Mouse (Mus musculus): ENCODE measurements around the gene Camkv. TPM values are rescaled to one million over a fixed set of nuclear protein-coding genes. Genes with fewer than 3 reads are reported as not detected.

Gene Camkv
- polyA plus RNA-seq, 1 experiment from 2014 or later = 3.5 TPM

DNA sequence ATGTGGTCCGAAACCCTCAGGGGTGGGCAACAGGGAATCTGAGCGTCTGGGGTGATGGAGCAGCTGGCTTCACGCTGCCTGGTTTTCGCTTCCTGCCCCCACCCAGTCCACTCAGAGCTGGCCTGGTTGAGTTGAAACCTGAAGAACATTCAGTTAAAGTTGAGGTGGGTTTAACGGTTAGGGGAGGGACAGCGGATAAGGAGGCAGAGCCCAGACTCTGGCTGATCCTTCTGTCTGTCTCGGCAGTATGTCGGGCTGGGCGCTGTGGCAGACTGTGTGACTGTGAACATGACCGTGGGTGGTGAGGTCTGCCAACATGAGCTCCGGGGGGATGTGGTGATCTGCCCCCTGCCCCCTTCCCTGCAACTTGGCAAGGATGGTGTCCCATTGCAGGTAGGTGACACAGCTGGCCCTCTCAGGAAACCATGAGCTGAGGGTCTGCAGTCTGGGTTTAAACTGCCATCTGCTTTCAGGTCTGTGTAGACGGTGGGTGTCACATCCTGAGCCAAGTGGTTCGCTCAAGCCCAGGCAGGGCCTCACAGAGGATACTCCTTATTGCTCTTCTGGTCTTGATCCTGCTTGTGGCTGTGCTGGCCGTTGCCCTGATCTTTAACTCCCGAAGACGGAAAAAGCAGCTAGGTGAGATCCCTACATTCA lies 20.6 kb upstream of the Camkv start:
- Histone ChIP-seq H3K4me1 (ENCODE audit: control insufficient read depth, insufficient read depth, low read length) (peaks cover 2% of the 10 kb centered on the region; the same call in 1 of the 2 replicates), H3K27me3 (ENCODE audit: control insufficient read depth, insufficient read depth, low read length) (no peaks in the 10 kb centered on the region), H3K36me3 (replicated peaks; ENCODE audit: control insufficient read depth, insufficient read depth, low read depth, low read length) (no peaks in the 10 kb centered on the region), H3K4me3 (ENCODE audit: low read depth, low read length) (no peak overlapping the region), H3K4me2 (ENCODE audit: low read depth, low read length) (no peak overlapping the region), H3K27ac (replicated peaks; ENCODE audit: low read depth, low read length) (no peak overlapping the region), H3K9ac (replicated peaks; ENCODE audit: low read length) (no peak overlapping the region), H3K9me3 (replicated peaks; ENCODE audit: control insufficient read depth, low read length) (no peaks in the 10 kb centered on the region)
- 85% methylated on average over 16 of the region's 16 CpGs for WGBS
- ATAC-seq (replicated peaks; ENCODE audit: insufficient number of reproducible peaks, low FRiP score, low TSS enrichment, low read depth) = no peak
- DNase-seq (ENCODE audit: low spot score) = no peak

DNA sequence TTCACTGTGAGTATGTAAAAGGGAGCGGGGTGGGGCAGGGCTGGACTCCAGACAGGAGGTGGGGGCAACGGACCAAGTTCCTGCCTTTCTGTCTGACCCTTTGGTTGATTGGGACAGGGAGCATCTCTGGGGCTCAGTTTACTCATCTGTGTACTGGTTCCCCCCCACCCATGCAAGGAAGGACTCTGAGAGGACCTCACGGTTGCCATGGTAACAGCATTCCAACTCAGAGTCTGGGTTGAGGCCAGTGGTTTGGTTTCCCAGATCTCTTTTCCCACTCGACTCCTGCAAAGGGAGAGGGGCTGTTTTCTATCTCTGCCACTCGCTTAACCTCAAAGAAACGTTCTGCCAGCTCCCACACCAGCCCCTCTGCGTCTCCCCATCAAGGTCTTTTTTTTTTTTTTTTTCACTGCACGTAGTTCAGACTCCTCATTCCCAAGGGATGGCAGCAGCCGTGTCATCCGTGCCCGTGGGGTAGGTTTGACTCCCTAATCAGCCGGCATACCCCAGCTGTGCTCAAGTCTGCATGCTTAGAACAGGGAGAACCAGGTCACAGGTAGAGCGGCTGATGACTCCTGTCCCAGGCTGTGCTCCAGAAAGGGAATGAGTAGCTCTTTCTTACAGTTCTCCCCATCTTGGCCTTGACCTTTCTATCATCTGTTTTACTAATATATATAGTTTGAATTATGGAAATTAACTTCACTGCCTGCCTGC lies 17.4 kb upstream of the Camkv start:
- no peaks in the 10 kb centered on the region for H3K27me3 ChIP-seq (ENCODE audit: control insufficient read depth, insufficient read depth, low read length)
- no peak overlapping the region for H3K4me2 ChIP-seq (ENCODE audit: low read depth, low read length)
- no peak overlapping the region for H3K9ac ChIP-seq (replicated peaks; ENCODE audit: low read length)
- WGBS = 45% methylated on average over 13 of the region's 13 CpGs
- H3K4me1 ChIP-seq (ENCODE audit: control insufficient read depth, insufficient read depth, low read length) = peaks cover 2% of the 10 kb centered on the region; the same call in 1 of the 2 replicates
- ATAC-seq (replicated peaks; ENCODE audit: insufficient number of reproducible peaks, low FRiP score, low TSS enrichment, low read depth) (0 out of 2 replicates have a peak, but pooled peaks have one; percentile 46), DNase-seq (ENCODE audit: low spot score) (peak; percentile 72)
- H3K9me3 ChIP-seq (replicated peaks; ENCODE audit: control insufficient read depth, low read length) = no peaks in the 10 kb centered on the region
- H3K4me3 ChIP-seq (ENCODE audit: low read depth, low read length) = no peak overlapping the region
- H3K27ac ChIP-seq (replicated peaks; ENCODE audit: low read depth, low read length) = no peak overlapping the region
- no peaks in the 10 kb centered on the region for H3K36me3 ChIP-seq (replicated peaks; ENCODE audit: control insufficient read depth, insufficient read depth, low read depth, low read length)

DNA sequence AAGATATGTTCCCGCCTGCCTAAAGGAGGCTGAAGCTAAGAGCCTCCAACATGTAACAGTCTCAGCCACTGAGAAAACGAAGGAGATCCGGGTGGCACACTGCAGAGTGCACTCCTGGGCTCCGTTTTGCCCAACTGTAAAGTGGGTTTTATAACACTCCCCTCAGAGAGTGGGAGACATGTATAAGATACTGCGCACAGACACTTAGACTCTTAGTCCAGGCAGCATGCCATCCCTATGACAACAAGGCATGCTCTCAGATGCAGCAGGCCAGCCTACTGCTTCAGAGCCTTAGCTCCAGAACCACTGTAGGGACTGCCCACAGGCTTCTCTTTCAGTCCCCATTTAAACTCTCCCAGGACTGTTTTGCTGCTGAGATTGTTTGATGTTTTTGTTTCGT lies 16.6 kb upstream of the Camkv start:
- no peak overlapping the region for H3K4me2 ChIP-seq (ENCODE audit: low read depth, low read length)
- H3K4me1 ChIP-seq (ENCODE audit: control insufficient read depth, insufficient read depth, low read length) = peaks cover 2% of the 10 kb centered on the region; the same call in 1 of the 2 replicates
- WGBS = 78% methylated on average over 6 of the region's 6 CpGs
- DNase-seq (ENCODE audit: low spot score) (no peak), ATAC-seq (replicated peaks; ENCODE audit: insufficient number of reproducible peaks, low FRiP score, low TSS enrichment, low read depth) (no peak)
- H3K27ac ChIP-seq (replicated peaks; ENCODE audit: low read depth, low read length) = no peak overlapping the region
- H3K9ac ChIP-seq (replicated peaks; ENCODE audit: low read length) = no peak overlapping the region
- no peaks in the 10 kb centered on the region for H3K27me3 ChIP-seq (ENCODE audit: control insufficient read depth, insufficient read depth, low read length)
- no peaks in the 10 kb centered on the region for H3K9me3 ChIP-seq (replicated peaks; ENCODE audit: control insufficient read depth, low read length)
- no peak overlapping the region for H3K4me3 ChIP-seq (ENCODE audit: low read depth, low read length)
- no peaks in the 10 kb centered on the region for H3K36me3 ChIP-seq (replicated peaks; ENCODE audit: control insufficient read depth, insufficient read depth, low read depth, low read length)

DNA sequence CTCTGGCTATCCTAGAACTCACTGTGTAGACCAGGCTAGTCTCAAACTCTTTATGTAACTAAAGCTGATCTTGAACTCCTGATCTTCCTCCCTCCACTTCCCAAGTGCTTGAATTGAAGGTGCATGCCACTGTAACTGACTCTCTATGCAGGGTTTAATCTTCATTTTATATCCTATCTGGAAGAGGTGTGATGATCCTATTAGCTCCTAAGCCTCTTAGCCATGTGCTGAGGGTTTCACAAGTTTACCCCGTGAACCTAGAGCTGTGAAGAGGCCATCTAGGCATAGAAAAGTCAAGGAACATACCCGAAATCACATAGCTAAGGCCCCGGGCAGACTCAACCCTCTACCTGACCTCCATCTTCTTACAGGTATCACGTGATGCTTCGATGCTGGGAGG lies 16.0 kb upstream of the Camkv start:
- H3K36me3 ChIP-seq (replicated peaks; ENCODE audit: control insufficient read depth, insufficient read depth, low read depth, low read length) = no peaks in the 10 kb centered on the region
- no peak overlapping the region for H3K27ac ChIP-seq (replicated peaks; ENCODE audit: low read depth, low read length)
- 83% methylated on average over 5 of the region's 5 CpGs for WGBS
- DNase-seq (ENCODE audit: low spot score) (no peak), ATAC-seq (replicated peaks; ENCODE audit: insufficient number of reproducible peaks, low FRiP score, low TSS enrichment, low read depth) (no peak)
- no peak overlapping the region for H3K4me3 ChIP-seq (ENCODE audit: low read depth, low read length)
- no peak overlapping the region for H3K9ac ChIP-seq (replicated peaks; ENCODE audit: low read length)
- no peaks in the 10 kb centered on the region for H3K9me3 ChIP-seq (replicated peaks; ENCODE audit: control insufficient read depth, low read length)
- H3K4me1 ChIP-seq (ENCODE audit: control insufficient read depth, insufficient read depth, low read length) = peaks cover 2% of the 10 kb centered on the region; the same call in 1 of the 2 replicates
- no peak overlapping the region for H3K4me2 ChIP-seq (ENCODE audit: low read depth, low read length)
- no peaks in the 10 kb centered on the region for H3K27me3 ChIP-seq (ENCODE audit: control insufficient read depth, insufficient read depth, low read length)

DNA sequence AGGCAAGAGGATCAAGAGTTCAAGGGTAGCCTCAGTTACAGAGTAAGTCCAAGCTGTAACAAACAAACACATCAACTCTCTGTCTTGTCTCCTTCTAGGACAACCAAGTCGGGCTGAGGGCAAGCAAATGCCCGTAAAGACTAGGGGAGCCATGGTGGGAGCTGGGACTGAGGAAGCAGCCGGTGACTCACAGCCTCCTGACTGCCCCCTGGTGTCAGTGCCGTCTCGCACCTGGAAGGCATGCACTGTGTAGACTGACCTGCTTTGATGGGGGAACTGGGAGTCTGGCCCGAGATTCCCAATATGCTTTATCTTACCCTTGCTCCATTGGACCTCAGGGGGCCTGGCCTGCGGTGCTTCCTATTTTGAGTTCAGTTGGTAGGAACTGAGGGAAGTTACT lies 12.5 kb upstream of the Camkv start:
- Histone ChIP-seq H3K9me3 (replicated peaks; ENCODE audit: control insufficient read depth, low read length) (no peaks in the 10 kb centered on the region), H3K36me3 (replicated peaks; ENCODE audit: control insufficient read depth, insufficient read depth, low read depth, low read length) (no peaks in the 10 kb centered on the region), H3K4me2 (ENCODE audit: low read depth, low read length) (no peak overlapping the region), H3K4me3 (ENCODE audit: low read depth, low read length) (no peak overlapping the region), H3K27ac (replicated peaks; ENCODE audit: low read depth, low read length) (no peak overlapping the region), H3K27me3 (ENCODE audit: control insufficient read depth, insufficient read depth, low read length) (no peaks in the 10 kb centered on the region), H3K9ac (replicated peaks; ENCODE audit: low read length) (no peak overlapping the region), H3K4me1 (ENCODE audit: control insufficient read depth, insufficient read depth, low read length) (peaks cover 2% of the 10 kb centered on the region; the same call in 1 of the 2 replicates)
- 35% methylated on average over 7 of the region's 7 CpGs for WGBS
- DNase-seq (ENCODE audit: low spot score) = peak; percentile 41
- ATAC-seq (replicated peaks; ENCODE audit: insufficient number of reproducible peaks, low FRiP score, low TSS enrichment, low read depth) = no peak

DNA sequence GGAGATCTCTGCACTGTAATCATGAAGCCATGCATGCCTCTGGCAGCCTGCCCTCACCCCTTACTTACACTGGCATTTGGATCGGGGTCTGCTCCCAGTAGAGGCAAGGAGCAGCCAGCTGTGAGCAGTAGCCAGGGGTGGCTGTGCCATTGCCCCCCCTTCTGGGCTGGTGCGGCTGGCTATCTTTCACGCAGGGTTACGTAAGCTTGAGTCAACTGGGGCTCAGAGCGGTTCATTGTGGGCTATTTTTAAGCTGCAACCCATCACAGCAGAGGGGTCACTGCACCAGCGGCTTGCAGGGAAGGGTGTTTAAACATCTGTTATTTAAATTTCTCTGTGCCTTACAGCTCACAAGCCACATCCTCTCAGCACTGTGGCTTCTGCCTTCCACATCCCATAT lies 11.5 kb upstream of the Camkv start:
- no peaks in the 10 kb centered on the region for H3K9me3 ChIP-seq (replicated peaks; ENCODE audit: control insufficient read depth, low read length)
- H3K4me3 ChIP-seq (ENCODE audit: low read depth, low read length) = no peak overlapping the region
- H3K27ac ChIP-seq (replicated peaks; ENCODE audit: low read depth, low read length) = no peak overlapping the region
- no peak overlapping the region for H3K9ac ChIP-seq (replicated peaks; ENCODE audit: low read length)
- DNase-seq (ENCODE audit: low spot score) = no peak
- H3K4me2 ChIP-seq (ENCODE audit: low read depth, low read length) = no peak overlapping the region
- 51% methylated on average over 6 of the region's 6 CpGs for WGBS
- H3K27me3 ChIP-seq (ENCODE audit: control insufficient read depth, insufficient read depth, low read length) = no peaks in the 10 kb centered on the region
- no peaks in the 10 kb centered on the region for H3K36me3 ChIP-seq (replicated peaks; ENCODE audit: control insufficient read depth, insufficient read depth, low read depth, low read length)
- no peak for ATAC-seq (replicated peaks; ENCODE audit: insufficient number of reproducible peaks, low FRiP score, low TSS enrichment, low read depth)
- no peaks in the 10 kb centered on the region for H3K4me1 ChIP-seq (ENCODE audit: control insufficient read depth, insufficient read depth, low read length)

DNA sequence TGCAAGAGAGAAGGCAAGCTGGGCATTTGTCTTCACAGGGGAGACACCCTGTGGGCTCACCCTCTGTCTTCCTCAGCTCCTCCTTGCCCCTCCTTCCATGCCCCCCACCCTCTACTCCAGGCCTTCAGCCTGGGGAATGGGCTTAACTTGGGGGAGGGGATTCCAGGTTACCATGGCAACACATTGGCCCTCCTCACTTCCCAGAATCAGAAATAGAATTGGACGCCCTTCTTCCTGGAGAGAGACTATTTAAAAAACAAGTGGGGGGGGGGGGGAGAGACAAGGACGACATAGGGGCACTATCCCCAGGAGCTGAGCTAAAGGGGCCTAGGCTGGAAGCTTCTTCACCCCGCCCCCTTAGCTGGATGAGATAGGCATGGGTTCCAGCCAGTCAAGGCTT lies 10.2 kb upstream of the Camkv start:
- WGBS = 35% methylated on average over 3 of the region's 3 CpGs
- no peak overlapping the region for H3K4me2 ChIP-seq (ENCODE audit: low read depth, low read length)
- no peak overlapping the region for H3K27ac ChIP-seq (replicated peaks; ENCODE audit: low read depth, low read length)
- H3K4me1 ChIP-seq (ENCODE audit: control insufficient read depth, insufficient read depth, low read length) = no peaks in the 10 kb centered on the region
- DNase-seq (ENCODE audit: low spot score) (no peak), ATAC-seq (replicated peaks; ENCODE audit: insufficient number of reproducible peaks, low FRiP score, low TSS enrichment, low read depth) (no peak)
- no peaks in the 10 kb centered on the region for H3K36me3 ChIP-seq (replicated peaks; ENCODE audit: control insufficient read depth, insufficient read depth, low read depth, low read length)
- no peak overlapping the region for H3K4me3 ChIP-seq (ENCODE audit: low read depth, low read length)
- H3K9ac ChIP-seq (replicated peaks; ENCODE audit: low read length) = no peak overlapping the region
- H3K9me3 ChIP-seq (replicated peaks; ENCODE audit: control insufficient read depth, low read length) = no peaks in the 10 kb centered on the region
- H3K27me3 ChIP-seq (ENCODE audit: control insufficient read depth, insufficient read depth, low read length) = no peaks in the 10 kb centered on the region

DNA sequence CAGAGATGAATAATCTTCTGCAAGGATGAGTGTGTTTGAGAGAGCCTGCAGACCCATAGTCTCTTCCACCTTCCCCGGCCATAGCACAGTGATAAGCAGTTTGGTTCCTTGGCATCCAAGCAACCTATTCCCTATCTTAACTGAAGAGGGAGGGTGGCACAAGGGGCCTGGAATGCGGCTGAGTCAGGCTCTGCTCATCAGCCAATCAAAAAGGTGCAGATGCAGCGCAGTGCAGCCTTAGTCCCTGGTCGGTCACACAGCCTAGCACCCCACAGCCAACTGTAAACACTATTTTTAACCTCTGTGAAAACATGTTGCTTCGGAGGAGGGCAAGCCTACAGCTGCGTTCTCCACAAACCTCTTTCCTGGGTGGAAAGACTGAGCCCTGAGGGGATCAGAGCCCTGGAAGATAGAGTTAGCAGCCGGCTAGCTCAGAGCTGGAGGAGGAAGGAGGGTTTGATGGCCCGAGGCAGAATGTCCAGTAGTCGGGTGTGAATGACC lies 8.5 kb upstream of the Camkv start:
- no peak for ATAC-seq (replicated peaks; ENCODE audit: insufficient number of reproducible peaks, low FRiP score, low TSS enrichment, low read depth)
- 42% methylated on average over 9 of the region's 9 CpGs for WGBS

More for the DNA sequence above, 8.5 kb upstream of the Camkv start:
- no peaks in the 10 kb centered on the region for H3K9me3 ChIP-seq (replicated peaks; ENCODE audit: control insufficient read depth, low read length)
- H3K4me1 ChIP-seq (ENCODE audit: control insufficient read depth, insufficient read depth, low read length) = no peaks in the 10 kb centered on the region
- H3K27me3 ChIP-seq (ENCODE audit: control insufficient read depth, insufficient read depth, low read length) = no peaks in the 10 kb centered on the region
- H3K4me3 ChIP-seq (ENCODE audit: low read depth, low read length) = no peak overlapping the region
- H3K36me3 ChIP-seq (replicated peaks; ENCODE audit: control insufficient read depth, insufficient read depth, low read depth, low read length) = no peaks in the 10 kb centered on the region
- no peak overlapping the region for H3K9ac ChIP-seq (replicated peaks; ENCODE audit: low read length)
- H3K27ac ChIP-seq (replicated peaks; ENCODE audit: low read depth, low read length) = no peak overlapping the region
- DNase-seq (ENCODE audit: low spot score) = no peak
- no peak overlapping the region for H3K4me2 ChIP-seq (ENCODE audit: low read depth, low read length)
